Mouse (Mus musculus) lung, embryonic 15.5 days (tissue): ENCODE data around the gene Abcc1. TPM values are rescaled to one million over a fixed set of nuclear protein-coding genes. Genes with fewer than 3 reads are reported as not detected.

Experiments
- ATAC-seq: fragments of 200-750 bp; cut with Nextera tagmentation; 2 replicates; pipeline ENCODE4 v1.8.0; 2017; ENCODE audit warnings: moderate number of reproducible peaks, borderline replicate concordance; ENCODE audit not compliant: low FRiP score, low TSS enrichment; ENCODE audit errors: extremely low read depth
- H3K27ac ChIP-seq: fragments of 300-500 bp; sonication (generic); 2 replicates; pipeline ENCODE4 v1.5.1; 2015; ENCODE audit warnings: moderate library complexity, mild to moderate bottlenecking, inconsistent platforms
- H3K27me3 ChIP-seq: fragments of 300-500 bp; sonication (generic); 2 replicates; pipeline ENCODE4 v1.6.1; 2015; ENCODE audit warnings: inconsistent platforms
- H3K36me3 ChIP-seq: fragments of 300-500 bp; sonication (generic); 2 replicates; pipeline ENCODE4 v1.6.1; 2015; ENCODE audit warnings: inconsistent platforms
- H3K4me1 ChIP-seq: fragments of 300-500 bp; sonication (generic); 2 replicates; pipeline ENCODE4 v1.6.1; 2015; ENCODE audit warnings: inconsistent platforms
- H3K4me2 ChIP-seq: fragments of 300-500 bp; sonication (generic); 2 replicates; pipeline ENCODE4 v1.6.1; 2015; ENCODE audit warnings: inconsistent platforms, mild to moderate bottlenecking, moderate library complexity
- H3K4me3 ChIP-seq: fragments of 300-500 bp; sonication (generic); 2 replicates; pipeline ENCODE4 v1.5.1; 2015; ENCODE audit warnings: mild to moderate bottlenecking, inconsistent platforms
- H3K9ac ChIP-seq: fragments of 300-500 bp; sonication (generic); 2 replicates; pipeline ENCODE4 v1.6.1; 2015; ENCODE audit warnings: inconsistent platforms
- H3K9me3 ChIP-seq: fragments of 300-500 bp; sonication (generic); 2 replicates; pipeline ENCODE4 v1.6.1; 2016; ENCODE audit warnings: inconsistent platforms
- WGBS: fragments of 180-500 bp; shearing (Covaris S2); methylation state at CpG from one replicate; pipeline ENCODE4 v1.1.7; 2015; 5-methylcytosine and 5-hydroxymethylcytosine counted together
- polyA plus RNA-seq: library from polyadenylated mRNA; unstranded; fragments of >200 nt; fragmentation: Nextera tagmentation; extraction: Ambion mirVana; gene quantifications from 2 replicates; pipeline ENCODE4 v1.2.1, GENCODE M21; 2015

Abcc1 gene
- polyA plus RNA-seq, 1 experiment from 2014 or later, result 11.4 TPM

DNA sequence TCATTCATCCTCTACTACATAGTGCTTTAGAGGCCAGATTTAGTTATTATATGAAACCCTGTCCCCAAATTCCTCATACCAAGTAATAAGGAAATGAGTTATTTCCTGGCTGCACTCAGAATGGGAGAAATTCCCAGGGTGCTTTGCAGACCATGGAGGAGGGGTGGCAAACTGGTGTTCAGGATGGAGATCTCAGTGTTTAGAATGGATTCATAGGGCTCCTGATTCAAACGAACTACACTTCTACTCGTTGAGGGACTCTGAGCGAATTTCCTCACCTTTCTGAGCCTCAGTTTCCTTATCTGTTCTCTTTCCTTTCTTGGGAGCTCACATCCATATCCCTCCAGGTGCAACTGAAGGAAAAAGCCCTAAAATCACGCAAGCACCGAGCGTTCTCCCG, 427 bp upstream of the Abcc1 start:
- H3K9ac ChIP-seq, result peak overlapping the region; percentile 76
- peak overlapping the region; percentile 98 for H3K4me2 ChIP-seq
- H3K36me3 ChIP-seq, result no peaks in the 10 kb centered on the region
- ATAC-seq, result peak; percentile 53; the same call in 1 of the 2 replicates
- H3K9me3 ChIP-seq, result no peaks in the 10 kb centered on the region
- H3K4me3 ChIP-seq, result peak overlapping the region; percentile 90
- H3K27me3 ChIP-seq, result no peaks in the 10 kb centered on the region
- H3K4me1 ChIP-seq, result peaks cover 14% of the 10 kb centered on the region
- 1% methylated on average over 7 of the region's 7 CpGs for WGBS
- peak overlapping the region; percentile 33; the same call in 1 of the 2 replicates for H3K27ac ChIP-seq

DNA sequence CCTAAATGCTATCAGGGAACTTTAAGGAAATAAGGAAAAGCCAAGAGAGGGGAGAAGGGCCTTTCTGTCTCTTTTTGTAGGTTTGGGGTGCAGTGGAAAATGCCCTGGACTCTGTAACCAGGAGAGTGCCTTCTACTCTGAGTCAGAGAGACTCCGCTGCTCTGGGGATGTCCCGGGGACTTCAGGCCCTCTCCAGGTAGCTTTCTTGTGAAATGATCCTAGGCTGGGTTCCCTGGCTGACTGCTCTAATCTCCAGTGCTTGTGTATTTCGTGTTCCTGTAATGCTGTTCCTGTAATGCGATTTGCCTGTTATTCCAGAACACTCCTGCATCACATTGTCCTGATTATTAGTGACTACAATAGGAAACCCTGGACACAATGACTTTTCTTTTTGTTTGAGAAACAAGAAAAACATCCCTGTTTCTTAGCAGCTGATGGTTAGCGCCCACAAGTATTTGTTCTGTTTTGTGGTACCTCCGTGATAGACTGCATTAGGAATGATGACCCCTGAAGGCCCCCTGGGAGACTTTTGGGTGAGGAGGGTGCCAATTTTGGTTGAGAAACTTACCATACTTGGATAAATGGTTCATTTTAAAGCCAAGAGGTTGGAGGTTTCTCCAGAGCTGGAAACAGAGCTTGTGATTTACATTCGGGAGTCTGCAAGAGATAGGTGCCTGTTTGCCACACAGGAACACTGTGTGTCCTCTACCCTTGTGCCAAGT, 902 bp downstream of the Abcc1 start:
- Histone ChIP-seq H3K27ac (0 out of 2 replicates have a peak overlapping the region, but pooled peaks have one; percentile 21), H3K4me1 (peaks cover 14% of the 10 kb centered on the region), H3K27me3 (no peaks in the 10 kb centered on the region), H3K9ac (peak overlapping the region; percentile 76), H3K4me3 (peak overlapping the region; percentile 90), H3K9me3 (no peaks in the 10 kb centered on the region), H3K4me2 (peak overlapping the region; percentile 98), H3K36me3 (no peaks in the 10 kb centered on the region)
- ATAC-seq, result no peak
- 34% methylated on average over 7 of the region's 7 CpGs for WGBS

DNA sequence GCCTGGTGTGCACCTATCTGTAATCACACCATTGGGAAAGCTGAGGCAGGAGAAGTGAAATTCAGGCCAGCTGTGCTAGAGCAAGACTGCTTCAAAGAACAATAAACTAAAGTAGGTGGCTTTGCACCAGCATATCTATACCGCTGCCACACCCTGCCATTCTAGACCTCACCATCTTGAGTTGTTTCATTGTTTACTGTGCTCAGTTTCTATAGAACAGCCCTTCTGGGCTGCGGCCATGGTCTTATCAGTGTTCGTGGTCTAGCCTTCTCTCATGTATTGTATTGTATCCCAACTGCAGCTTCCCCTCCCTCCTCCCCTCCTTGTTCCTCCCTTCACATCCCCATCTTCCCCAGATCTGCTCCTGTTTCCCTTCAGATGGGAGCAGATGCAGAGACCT, 2.1 kb downstream of the Abcc1 start:
- H3K4me3 ChIP-seq, result no peak overlapping the region
- 91% methylated on average over 3 of the region's 3 CpGs for WGBS
- no peak overlapping the region for H3K9ac ChIP-seq
- H3K4me2 ChIP-seq, result no peak overlapping the region
- no peak overlapping the region for H3K27ac ChIP-seq
- no peaks in the 10 kb centered on the region for H3K27me3 ChIP-seq
- H3K4me1 ChIP-seq, result peaks cover 14% of the 10 kb centered on the region
- H3K9me3 ChIP-seq, result no peaks in the 10 kb centered on the region
- no peaks in the 10 kb centered on the region for H3K36me3 ChIP-seq
- ATAC-seq, result no peak

DNA sequence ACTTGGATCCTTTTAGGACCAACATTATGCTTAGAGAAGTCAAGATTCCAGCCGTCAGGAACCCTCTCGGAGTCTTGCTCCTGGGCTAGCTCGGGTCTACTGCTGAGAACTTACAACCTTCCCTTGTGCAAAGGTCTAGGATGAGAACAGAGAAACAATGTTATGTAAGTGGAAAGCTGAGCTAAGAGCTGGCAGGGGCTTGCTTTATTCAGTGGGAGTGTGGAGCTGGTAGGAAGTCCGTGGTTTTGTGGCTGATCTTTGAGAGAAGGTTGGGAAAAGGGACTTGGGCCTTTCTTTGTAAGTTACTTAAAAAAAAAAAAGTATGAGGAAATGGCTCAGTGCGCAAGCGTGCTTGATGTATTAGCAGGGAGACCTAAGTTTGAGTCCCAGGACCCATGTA, 2.7 kb downstream of the Abcc1 start:
- ATAC-seq, result no peak
- H3K27me3 ChIP-seq, result no peaks in the 10 kb centered on the region
- H3K4me2 ChIP-seq, result no peak overlapping the region
- H3K4me3 ChIP-seq, result no peak overlapping the region
- H3K9ac ChIP-seq, result no peak overlapping the region
- H3K4me1 ChIP-seq, result peaks cover 14% of the 10 kb centered on the region
- H3K27ac ChIP-seq, result no peak overlapping the region
- WGBS, result 91% methylated on average over 6 of the region's 6 CpGs
- H3K36me3 ChIP-seq, result no peaks in the 10 kb centered on the region
- H3K9me3 ChIP-seq, result no peaks in the 10 kb centered on the region

DNA sequence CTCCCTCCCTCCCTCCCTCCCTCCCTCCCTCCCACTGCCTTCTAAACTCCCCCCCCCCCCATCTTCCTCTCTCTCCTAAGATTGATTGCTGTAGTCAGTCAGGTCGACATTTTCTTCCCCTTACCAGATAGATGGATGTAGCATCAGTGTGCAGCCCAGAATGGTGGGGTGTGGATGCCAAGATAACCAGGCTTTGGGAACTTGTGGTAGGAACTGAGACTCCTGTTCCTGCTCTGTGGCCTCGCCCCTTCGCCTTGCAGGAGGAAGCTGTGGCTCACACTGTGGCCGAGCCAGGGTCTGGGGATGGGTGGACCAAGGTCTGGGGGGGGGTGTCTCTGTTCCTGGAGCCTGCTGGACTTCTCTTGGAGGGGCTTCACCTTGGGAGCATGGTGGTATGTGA, 4.1 kb downstream of the Abcc1 start:
- Histone ChIP-seq H3K9me3 (no peaks in the 10 kb centered on the region), H3K4me3 (no peak overlapping the region), H3K36me3 (no peaks in the 10 kb centered on the region), H3K4me1 (peaks cover 14% of the 10 kb centered on the region), H3K27me3 (no peaks in the 10 kb centered on the region), H3K27ac (no peak overlapping the region), H3K4me2 (no peak overlapping the region), H3K9ac (no peak overlapping the region)
- WGBS, result 59% methylated on average over 4 of the region's 4 CpGs
- no peak for ATAC-seq

DNA sequence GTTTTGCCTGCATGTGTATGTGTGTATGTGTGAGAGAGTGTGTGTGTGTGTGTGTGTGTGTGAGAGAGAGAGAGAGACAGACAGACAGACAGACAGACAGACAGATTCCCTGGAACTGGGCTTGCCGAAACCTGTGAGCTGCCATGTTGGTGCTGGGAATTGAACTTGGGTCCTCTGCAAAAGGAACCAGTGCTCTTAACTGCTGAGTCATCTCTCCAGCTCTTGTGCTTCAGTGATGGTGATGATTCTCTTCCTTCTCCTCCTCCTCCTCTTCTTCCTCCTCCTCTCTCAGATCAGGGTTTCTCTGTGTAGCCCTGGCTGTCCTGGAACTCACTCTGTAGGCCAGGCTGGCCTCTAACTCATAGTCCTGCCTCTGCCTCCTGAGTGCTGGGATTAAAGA, 4.7 kb downstream of the Abcc1 start:
- 93% methylated on average over 1 of the region's 1 CpGs for WGBS
- no peaks in the 10 kb centered on the region for H3K9me3 ChIP-seq
- no peaks in the 10 kb centered on the region for H3K27me3 ChIP-seq
- H3K36me3 ChIP-seq, result no peaks in the 10 kb centered on the region
- H3K27ac ChIP-seq, result no peak overlapping the region
- peaks cover 10% of the 10 kb centered on the region for H3K4me1 ChIP-seq
- no peak overlapping the region for H3K9ac ChIP-seq
- H3K4me3 ChIP-seq, result no peak overlapping the region
- H3K4me2 ChIP-seq, result no peak overlapping the region
- ATAC-seq, result no peak

DNA sequence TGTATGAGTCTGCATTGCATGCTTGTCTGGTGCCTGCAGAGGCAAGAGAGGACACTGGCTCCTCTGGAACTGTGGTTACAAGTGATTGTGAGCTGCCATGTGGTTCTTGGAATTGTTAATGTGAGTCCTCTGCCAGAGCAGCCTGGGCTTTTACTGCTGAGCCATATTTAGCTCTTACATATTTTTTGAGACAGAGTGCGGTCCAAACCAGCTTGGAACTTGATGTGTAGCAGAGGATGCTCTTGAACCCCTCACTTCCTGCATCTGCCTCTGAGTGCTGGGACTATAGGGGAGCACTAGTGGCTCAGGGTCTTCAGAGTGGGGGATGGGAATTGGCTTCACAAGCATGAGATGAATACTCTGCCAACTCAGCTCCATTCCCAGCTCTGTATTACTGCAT, 10.0 kb downstream of the Abcc1 start:
- Histone ChIP-seq H3K4me1 (peaks cover 20% of the 10 kb centered on the region), H3K9me3 (no peaks in the 10 kb centered on the region), H3K9ac (no peak overlapping the region), H3K4me2 (no peak overlapping the region), H3K36me3 (no peaks in the 10 kb centered on the region), H3K27ac (peak overlapping the region; percentile 71), H3K27me3 (no peaks in the 10 kb centered on the region), H3K4me3 (no peak overlapping the region)
- WGBS, result 79% methylated on average over 1 of the region's 1 CpGs
- no peak for ATAC-seq

DNA sequence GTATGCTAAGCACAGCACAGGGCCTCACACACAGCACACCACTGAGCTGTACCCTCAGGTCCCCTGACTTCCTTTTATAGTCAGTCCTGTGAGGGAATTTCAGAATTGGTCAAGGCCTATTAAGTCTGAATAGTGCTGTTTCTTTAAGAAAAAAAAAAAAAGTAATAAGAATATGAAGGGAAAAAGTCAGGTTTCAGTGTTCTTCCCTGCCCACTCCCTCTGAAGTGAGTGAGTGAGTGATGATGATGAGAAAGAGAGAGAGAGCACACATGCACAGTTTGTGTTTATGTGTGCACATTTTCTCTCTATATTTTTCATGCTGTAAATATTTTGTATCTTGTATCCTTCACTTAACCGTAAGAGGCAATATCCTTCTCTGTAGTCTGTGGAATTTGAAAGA, 11.0 kb downstream of the Abcc1 start:
- H3K9ac ChIP-seq, result no peak overlapping the region

DNA sequence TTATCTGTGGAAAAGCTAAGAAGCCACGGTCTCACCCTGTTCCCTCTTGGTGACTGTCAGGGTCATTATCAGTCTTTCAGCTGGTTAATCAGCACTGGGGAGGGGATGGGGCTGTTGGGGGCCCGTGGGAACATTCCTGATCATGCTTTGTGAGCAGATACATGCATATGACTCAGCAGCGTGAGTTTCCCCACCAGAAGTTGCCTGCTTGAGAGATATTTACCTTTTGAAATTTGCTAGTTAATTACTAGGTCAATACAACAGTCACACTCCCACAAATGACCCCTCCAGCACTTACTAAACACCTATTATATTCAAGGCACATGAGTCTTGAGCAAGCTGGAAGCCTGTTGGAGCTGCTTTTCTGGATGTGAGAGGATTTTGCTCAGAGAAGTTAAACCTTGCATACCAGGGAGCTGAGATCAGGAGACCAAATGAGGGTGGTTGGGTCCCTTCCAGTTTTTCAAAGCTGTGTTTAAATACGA, 11.5 kb downstream of the Abcc1 start:
- no peaks in the 10 kb centered on the region for H3K9me3 ChIP-seq
- H3K27ac ChIP-seq, result peak overlapping the region; percentile 71
- no peak overlapping the region for H3K4me2 ChIP-seq
- no peaks in the 10 kb centered on the region for H3K36me3 ChIP-seq
- peak; percentile 24; the same call in 1 of the 2 replicates for ATAC-seq
- H3K4me3 ChIP-seq, result no peak overlapping the region
- no peak overlapping the region for H3K9ac ChIP-seq
- WGBS, result 19% methylated on average over 4 of the region's 4 CpGs
- no peaks in the 10 kb centered on the region for H3K27me3 ChIP-seq
- H3K4me1 ChIP-seq, result peaks cover 23% of the 10 kb centered on the region

More for the DNA sequence above, 11.0 kb downstream of the Abcc1 start:
- no peaks in the 10 kb centered on the region for H3K36me3 ChIP-seq
- no peak overlapping the region for H3K4me2 ChIP-seq
- peak overlapping the region; percentile 71 for H3K27ac ChIP-seq
- peaks cover 22% of the 10 kb centered on the region for H3K4me1 ChIP-seq
- no peak for ATAC-seq
- no peak overlapping the region for H3K4me3 ChIP-seq
- no peaks in the 10 kb centered on the region for H3K9me3 ChIP-seq
- 28% methylated on average over 1 of the region's 1 CpGs for WGBS
- H3K27me3 ChIP-seq, result no peaks in the 10 kb centered on the region

DNA sequence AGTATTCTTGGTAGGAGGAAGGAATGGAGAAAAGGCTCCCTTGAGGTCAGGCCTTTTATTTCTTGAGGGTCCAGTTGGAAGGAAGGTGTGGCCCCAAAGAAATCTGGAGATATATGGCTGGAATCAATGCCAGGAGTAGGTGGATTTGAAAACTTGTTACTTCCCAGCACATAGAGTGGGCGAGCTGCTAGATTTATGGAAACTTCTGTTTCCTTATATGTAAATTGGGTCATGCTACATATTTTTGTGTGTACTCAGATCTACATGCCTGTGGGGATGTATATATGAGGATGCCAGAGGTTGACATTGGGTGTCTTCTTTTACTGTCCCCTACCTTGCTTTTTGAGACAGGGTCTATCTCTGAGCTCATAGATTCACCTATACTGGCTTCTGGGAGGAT, 14.6 kb downstream of the Abcc1 start:
- no peak overlapping the region for H3K4me2 ChIP-seq
- no peak overlapping the region for H3K4me3 ChIP-seq
- no peak for ATAC-seq
- 93% methylated on average over 1 of the region's 1 CpGs for WGBS
- peaks cover 26% of the 10 kb centered on the region for H3K4me1 ChIP-seq
- H3K9ac ChIP-seq, result no peak overlapping the region
- H3K9me3 ChIP-seq, result no peaks in the 10 kb centered on the region
- H3K27ac ChIP-seq, result no peak overlapping the region
- H3K27me3 ChIP-seq, result no peaks in the 10 kb centered on the region
- no peaks in the 10 kb centered on the region for H3K36me3 ChIP-seq

DNA sequence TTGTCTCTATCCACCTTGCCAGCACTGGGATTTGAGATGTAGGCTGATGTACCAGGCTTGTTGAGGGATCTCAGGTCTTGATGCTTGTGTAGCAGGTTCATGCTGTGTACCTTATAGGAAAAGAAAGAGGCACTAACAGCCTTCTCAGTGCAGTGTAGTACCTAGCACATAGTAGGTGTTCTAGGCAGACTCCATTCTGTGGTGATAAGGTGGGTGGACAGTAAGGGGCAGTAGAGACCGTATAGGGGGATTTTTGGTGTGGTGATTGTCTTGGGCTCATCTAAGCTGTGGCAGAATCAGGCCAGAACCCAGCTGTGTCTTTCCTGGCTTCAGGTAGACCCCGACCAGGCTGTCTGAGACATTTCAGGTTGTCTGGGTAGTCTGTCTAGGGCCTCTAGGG, 15.0 kb downstream of the Abcc1 start:
- Histone ChIP-seq H3K4me3 (no peak overlapping the region), H3K27me3 (no peaks in the 10 kb centered on the region), H3K9me3 (no peaks in the 10 kb centered on the region), H3K9ac (no peak overlapping the region), H3K4me1 (peaks cover 23% of the 10 kb centered on the region), H3K27ac (no peak overlapping the region), H3K4me2 (no peak overlapping the region), H3K36me3 (no peaks in the 10 kb centered on the region)
- 69% methylated on average over 2 of the region's 2 CpGs for WGBS
- ATAC-seq, result no peak

DNA sequence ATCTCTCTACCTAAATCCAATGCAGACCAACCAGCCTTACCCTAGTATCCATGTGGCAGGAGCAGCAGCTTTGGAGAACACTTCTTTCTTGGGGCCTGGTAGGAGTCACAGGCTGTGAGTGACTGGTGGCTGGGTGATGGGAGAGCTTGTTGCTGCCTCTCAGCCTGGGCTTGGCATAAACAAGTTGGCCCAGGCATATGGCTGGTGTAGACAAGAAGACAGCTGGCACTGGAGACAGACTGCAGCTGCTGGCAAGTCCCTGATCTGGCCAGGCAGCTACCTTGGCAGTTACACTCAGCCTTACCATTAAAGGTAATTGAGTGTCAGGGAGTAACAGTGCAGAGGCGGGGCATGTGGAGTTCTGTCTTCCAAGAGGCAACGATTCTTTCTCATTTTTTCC, 16.0 kb downstream of the Abcc1 start:
- H3K4me1 ChIP-seq, result peaks cover 13% of the 10 kb centered on the region
- H3K4me2 ChIP-seq, result no peak overlapping the region
- no peak overlapping the region for H3K4me3 ChIP-seq
- no peaks in the 10 kb centered on the region for H3K27me3 ChIP-seq
- H3K27ac ChIP-seq, result peak overlapping the region; percentile 25; the same call in 1 of the 2 replicates
- WGBS, result 36% methylated on average over 2 of the region's 2 CpGs
- no peaks in the 10 kb centered on the region for H3K9me3 ChIP-seq
- H3K9ac ChIP-seq, result no peak overlapping the region
- no peaks in the 10 kb centered on the region for H3K36me3 ChIP-seq
- ATAC-seq, result peak; percentile 64
